Mouse (Mus musculus) urinary bladder, postnatal 25 days (tissue): ENCODE data around the gene Hook2.
A peak's percentile ranks its signal among the peaks of the same experiment; 100 is the strongest.

Experiments used
- DNase-seq: peaks from one replicate; pipeline ENCODE4 v3.0.0; 2022; ENCODE audit warnings: low spot score

Hook2 gene

DNA sequence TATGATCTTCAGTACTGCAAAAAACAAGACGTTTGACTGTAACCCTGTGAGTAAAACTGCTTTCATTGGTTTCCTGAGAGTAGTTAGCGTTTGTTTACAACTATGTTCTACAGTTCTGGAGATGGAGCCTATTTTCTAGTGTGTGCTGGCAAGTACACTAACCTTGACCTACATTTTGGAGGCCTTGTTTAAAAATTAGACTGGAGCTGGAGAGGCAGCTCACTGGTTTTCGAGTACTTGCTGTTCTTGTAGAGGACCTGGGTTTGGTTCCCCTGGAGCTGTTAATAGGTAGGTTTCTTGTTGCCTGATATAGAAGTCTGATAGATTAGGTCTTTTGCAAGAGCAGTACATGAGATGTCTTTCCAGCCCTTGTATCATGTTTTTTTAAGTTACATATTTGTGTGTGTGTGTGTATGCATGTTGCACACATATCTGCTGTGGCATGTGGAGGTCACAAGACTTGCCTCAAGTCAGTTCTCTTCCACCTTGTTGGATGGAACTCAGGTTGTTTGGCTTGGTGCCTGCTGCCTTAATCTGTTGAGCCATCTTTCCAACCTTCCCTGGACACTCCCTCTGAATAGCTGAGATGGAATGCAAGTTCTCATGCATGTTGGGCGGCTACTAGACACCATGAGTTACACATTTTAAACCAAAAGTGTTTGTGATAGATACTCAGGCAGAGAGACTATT, 42.4 kb downstream of the Hook2 start:
- DNase-seq, result no peak

DNA sequence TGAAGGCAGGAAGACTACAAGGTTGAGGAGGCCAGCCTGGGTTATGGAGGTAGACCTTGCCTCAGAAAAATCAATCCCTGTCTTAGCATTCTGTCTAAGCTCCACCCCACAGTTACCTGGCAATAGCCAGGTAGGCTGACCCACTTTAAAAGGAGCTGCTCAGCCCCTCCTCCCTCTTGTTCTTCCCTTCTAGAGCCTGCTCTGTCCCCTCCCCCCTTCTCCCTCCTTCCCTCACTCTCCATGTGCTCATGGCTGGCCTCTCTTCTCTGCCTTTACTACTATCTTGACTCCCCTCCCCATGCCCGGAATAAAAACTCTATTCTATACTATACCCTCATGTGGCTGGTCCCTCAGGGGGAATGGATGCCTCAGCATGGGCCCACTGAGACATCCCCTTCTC, 43.5 kb downstream of the Hook2 start:
- no peak for DNase-seq

DNA sequence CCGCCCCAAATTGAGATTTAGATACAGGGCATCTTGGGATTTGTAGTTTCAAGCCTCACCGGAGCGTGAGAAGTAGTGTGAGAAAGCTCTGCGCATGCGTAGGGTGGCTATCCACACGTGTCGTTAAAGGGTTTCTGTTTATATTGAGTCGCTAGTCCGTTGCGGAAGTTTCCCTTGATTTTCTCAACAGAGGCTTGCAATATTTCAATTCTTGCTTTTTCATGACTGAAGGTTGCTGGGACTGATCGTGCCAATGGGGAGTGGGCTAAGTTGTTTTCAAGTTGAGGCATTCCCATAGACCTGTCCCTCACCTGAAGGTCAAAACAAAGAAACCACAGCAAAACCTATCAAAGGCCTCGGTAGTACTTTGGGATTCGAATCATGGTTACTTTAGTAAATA, 44.4 kb downstream of the Hook2 start:
- DNase-seq, result peak; percentile 58

DNA sequence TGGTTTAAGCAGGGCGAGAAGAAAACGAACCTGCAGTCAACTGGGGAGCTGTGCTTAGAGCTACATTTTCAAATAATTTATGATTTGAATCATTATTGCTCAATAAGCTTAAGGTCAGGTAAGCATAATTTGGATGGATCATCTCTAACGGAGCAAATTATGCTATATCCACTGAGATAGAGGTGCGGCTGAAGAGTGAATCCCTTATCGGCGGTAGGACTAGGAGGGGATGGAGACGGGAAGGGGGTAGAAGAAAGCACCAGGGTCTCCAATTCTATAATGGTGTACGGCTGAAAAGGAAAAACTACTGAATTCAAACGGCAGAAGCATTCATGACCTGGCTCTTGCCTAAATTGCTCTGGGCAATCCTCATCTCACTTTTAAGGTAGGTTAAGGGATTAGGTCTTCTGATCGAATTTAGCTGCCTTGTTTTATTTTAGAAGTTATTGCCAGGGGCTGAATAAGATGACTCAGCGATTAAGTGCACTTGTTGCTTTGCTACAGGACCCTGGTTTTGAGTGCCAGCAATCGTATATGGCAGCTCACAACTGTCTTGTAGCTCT, 44.8 kb downstream of the Hook2 start:
- no peak for DNase-seq

DNA sequence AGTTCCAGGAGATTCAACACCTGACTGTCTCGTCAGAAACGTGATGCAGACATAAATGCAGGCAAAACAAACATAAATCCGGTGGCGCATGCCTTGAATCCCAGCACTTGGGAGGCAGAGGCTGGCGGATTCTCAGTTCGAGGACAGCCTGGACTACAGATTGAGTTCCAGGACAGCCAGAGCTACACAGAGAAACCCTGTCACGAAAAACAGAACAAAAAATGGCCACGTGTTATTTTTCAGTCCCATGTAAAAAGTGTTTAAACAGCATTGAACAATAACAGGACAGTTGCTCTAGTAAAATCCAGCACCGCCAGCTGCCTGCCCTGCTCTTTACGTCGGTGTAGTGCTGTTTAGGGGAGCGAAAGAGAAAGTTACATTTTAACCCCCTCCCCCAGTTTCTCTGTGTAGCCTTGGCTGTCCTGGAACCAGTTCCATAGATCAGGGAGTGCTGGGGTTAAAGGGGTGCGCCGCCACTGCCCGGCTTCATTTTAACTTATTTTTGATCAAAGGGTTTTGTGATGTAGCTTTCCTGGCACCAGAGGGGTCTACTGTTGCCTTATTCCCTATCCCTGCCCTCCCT, 45.4 kb downstream of the Hook2 start:
- DNase-seq, result no peak

DNA sequence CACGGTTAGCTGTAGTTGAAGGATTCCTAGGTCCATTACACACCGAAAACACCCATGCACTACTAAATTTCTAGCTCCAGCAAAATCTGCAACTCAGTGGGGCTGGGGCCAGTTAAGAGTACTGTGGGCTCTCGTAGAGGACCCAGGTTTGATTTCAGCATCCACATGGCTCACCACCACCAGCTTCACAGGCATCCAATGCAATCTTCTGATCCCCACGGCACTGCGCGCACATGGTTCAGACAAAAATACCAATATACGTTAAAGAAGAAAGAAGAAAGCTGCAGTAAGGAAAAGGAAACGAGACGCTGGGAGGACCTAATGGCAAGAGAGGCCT, 45.9 kb downstream of the Hook2 start:
- DNase-seq, result no peak

DNA sequence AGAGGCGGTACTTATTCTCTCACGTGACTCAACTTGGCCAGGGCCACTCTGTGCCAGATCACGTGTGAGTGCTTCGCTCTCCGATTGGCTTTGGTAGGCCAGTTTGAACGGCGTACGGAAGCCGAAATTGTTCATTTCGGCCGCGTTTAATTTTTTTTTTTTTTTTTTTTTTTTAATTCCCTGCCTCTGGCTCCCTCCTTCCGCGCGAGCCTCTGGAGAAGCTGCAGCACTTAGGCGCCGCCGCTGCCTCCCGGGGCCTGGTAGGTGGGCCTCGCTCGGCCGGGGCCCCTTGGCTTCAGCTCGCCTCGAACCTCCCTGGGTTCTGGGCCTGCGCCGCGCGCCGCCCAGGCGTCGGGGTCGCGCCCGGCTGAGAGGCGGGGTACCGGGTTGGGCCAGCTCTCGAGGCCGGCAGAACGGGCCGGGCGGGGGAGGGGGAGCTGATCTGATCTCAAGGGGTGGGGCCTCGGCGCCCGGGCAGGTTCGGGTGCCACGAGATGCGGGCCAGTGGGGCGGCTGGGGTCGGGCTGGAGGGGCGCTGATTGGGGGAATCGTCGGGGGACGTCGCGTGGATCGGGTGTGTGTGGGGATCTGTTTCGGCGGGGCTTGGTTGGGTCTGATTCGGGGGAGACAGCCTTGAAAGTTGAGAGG, 46.4 kb downstream of the Hook2 start, which contains the start of gene Tnpo2:
Gene Tnpo2, plus strand, starts transcription at position 198 of the 648 bp plus-strand sequence.
- peak; percentile 85 for DNase-seq

DNA sequence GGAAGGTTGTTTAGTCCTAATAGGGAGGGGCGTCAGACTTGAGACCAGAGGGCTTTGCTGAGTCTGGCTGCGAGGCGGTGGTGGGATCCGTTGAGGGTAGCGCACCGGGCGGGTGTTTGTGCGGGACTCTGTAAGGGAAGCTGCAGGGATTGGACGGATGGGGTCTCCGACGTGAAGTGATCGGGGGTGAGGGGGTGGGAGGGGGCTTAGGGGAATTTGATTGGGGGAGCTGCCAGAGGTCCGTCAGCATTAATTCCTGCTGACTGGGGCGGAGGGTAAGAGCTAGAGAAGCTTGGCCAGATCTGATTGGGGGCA, 46.9 kb downstream of the Hook2 start:
- DNase-seq, result no peak

DNA sequence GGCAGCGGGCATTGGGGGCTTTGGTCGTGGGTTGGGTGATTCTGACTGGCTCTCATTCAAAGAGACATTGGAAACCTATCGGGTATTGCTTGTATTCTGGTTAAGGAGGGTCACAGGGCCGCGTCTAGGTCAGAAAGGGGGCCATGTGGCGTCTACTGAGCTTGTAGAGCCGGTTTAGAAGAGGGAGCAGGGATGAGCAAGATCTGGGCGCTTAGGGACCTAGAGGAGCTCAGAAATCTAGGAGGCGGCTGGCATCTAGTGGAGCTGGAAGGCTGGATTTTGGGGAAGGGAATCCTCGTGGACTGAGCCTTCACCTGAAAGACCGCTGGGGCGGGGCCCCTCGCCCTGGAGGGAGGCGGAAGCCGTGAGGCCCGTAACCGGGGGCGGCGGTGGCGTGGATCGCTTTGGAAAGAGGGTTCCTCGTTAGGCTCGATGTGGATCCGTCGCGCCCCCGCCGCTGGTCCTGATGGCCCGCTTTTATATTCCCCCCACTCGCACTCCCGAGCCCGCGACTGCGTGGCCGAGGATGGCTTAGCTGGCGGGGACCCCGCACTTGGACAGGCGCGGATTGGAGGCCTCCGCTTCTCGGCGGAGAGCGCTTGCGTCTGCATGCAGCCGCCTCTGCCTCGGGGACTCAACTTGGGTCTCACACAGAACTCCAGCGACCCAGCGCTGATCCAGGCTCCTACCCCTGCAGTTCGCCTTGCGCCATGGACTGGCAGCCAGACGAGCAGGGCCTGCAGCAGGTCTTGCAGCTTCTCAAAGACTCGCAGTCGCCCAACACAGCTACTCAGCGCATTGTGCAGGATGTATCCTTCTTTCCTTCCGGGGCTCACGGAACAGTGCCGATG, 47.5 kb downstream of the Hook2 start:
- peak; percentile 56 for DNase-seq

DNA sequence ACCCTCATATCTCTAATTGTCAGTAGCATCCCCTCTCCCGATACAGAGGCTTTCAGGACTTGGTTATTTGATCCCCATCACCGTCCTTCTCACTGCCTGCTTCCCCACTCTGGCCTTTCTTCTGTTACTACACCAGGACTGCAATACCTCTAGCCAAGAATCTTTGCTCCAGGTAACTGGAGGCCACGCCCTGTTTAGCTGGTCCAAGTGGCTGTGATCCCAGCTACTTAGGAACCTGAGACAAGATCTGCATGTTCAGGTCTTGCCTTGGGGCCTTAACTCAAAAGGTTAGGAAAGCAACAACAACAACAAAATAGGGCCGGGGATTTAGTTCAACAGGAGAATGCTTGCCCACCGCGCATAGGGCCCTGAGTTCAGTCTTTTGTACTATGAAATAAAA, 53.2 kb downstream of the Hook2 start:
- DNase-seq, result no peak
